Mouse (Mus musculus) bone marrow macrophage, adult 2 months (primary cell): Measurements from ENCODE around the gene Chchd6. TPM values are rescaled to one million over a fixed set of nuclear protein-coding genes. Genes with fewer than 3 reads are reported as not detected.

Source experiments
- H3K27ac ChIP-seq: 2 replicates; pipeline ENCODE4 v1.5.1; 2012; ENCODE audit warnings: low read depth, low read length; ENCODE audit not compliant: insufficient read depth
- H3K4me1 ChIP-seq: 2 replicates; pipeline ENCODE4 v1.6.1; 2012; ENCODE audit warnings: low read length; ENCODE audit not compliant: control insufficient read depth, insufficient read depth
- H3K4me3 ChIP-seq: 2 replicates; pipeline ENCODE4 v1.5.1; 2012; ENCODE audit warnings: mild to moderate bottlenecking, low read length, moderate library complexity; ENCODE audit not compliant: insufficient read depth
- CTCF ChIP-seq: IDR thresholded peaks from 2 replicates; pipeline ENCODE4 v1.5.1; 2012; ENCODE audit warnings: low read depth, mild to moderate bottlenecking, low read length, moderate library complexity
- POLR2A ChIP-seq: IDR thresholded peaks from 2 replicates; pipeline ENCODE4 v1.6.1; 2012; ENCODE audit warnings: mild to moderate bottlenecking, low read depth, low read length, borderline replicate concordance
- polyA plus RNA-seq: library from polyadenylated mRNA; stranded (reverse); fragments of >200 nt; gene quantifications from 2 replicates; pipeline ENCODE4 v1.2.4, GENCODE M21; 2012; ENCODE audit not compliant: missing spikeins, insufficient read depth, insufficient read length

Gene Chchd6
- polyA plus RNA-seq, 1 experiment = 6.9 TPM

DNA sequence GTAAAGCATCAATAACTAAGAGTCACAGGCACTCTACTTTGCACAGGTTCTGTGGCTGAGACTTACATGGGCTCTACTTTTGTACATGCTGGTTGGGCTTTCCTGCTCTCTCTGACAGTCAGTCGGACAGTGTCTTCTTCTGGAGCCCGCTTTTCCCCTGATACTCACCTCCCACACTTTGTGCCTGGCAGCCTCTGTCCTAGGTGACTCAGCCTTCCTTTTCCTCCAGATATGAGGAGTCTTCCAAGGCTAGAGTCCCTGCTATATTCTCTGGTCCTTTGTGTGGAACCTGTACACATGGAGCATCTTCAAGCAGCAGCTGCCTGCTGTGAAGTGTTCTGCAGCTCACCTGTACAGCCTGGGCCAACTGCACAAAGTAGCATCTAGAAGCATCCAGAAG lies 201.6 kb downstream of the Chchd6 start:
- Histone ChIP-seq H3K27ac (no peak overlapping the region), H3K4me1 (peaks cover 44% of the 10 kb centered on the region), H3K4me3 (no peak overlapping the region)
- TF ChIP-seq POLR2A (no peak), CTCF (no peak)

DNA sequence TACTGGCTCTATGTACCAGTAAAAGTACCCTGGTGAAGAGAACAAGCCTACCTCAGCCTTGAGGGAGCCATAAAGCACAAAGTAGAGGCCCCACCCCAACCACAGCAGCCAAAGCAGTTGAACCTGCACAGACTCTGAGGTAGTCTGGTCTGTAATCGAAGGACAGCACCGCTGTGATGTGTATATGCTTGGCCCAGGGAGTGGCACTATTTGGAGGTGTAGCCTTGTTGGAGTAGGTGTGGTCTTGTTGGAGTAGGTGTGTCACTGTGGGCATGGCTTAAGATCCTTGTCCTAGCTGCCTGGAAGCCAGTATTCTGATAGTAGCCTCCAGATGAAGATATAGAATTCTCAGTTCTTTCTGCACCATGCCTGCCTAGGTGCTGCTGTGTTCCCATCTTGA lies 203.2 kb downstream of the Chchd6 start:
- TF ChIP-seq POLR2A (no peak), CTCF (no peak)

DNA sequence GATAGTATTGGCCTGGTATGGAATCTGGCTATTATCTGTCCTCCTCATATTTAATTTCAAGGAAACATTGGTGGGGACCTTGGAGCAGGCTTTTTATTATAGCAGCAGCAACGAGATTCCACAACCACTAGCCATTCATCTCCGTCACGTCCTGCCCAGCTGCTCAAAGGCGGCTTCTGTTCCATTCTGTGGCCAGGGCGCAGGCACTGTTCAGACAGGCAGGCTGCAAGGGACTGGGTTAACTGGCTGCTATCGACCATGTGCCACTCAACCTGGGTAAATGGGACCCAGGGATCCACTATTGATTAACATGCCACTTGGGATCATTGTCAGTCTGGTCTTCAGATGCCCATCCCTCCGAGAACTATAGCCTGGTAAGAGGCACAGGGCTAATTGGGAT lies 205.7 kb downstream of the Chchd6 start:
- H3K27ac ChIP-seq = no peak overlapping the region
- TF ChIP-seq POLR2A (no peak), CTCF (no peak)
- H3K4me3 ChIP-seq = no peak overlapping the region
- H3K4me1 ChIP-seq = peaks cover 39% of the 10 kb centered on the region

More for the DNA sequence above, 203.2 kb downstream of the Chchd6 start:
- peaks cover 38% of the 10 kb centered on the region for H3K4me1 ChIP-seq
- no peak overlapping the region for H3K4me3 ChIP-seq
- no peak overlapping the region for H3K27ac ChIP-seq

DNA sequence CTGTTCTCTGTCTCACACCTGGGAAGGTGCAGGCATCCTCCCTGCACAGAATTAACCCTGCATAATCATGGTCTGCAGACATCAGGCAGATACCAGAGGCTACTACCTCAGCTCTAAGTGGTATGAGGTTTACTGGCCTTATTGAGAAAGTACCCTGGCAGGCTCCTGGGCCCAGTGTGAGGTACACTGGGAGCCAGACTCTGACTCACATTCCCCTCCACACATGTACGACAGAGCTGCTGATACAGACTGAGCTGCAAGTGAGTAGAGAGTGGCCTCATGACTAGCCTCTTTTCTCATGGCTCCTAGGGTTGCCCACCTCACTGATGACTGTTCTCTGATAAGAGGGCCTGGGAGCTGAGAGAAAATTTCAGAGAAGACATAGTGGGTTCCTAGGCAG lies 208.5 kb downstream of the Chchd6 start:
- TF ChIP-seq POLR2A = no peak
- no peak for TF ChIP-seq CTCF
- Histone ChIP-seq H3K4me1 (peaks cover 25% of the 10 kb centered on the region), H3K27ac (no peak overlapping the region), H3K4me3 (no peak overlapping the region)

DNA sequence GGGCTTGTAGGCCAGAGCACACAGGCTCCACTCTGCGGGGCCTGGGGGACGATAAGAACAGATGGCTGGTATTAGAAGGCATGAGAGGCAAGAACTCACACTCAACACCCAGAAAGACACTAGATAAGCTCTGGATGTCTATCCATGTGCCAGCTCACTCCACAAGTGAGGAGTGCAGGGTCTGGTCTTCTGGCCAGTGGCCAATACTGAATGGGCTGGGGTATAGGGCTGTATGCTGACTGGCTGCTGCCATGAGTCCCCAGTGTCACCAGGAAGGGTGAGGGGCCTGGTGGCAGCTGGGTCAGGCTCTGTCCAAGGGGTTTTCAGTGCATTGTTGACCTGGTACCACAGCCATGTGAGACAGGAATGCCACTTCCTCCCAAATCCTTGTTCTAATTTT lies 210.8 kb downstream of the Chchd6 start:
- no peak overlapping the region for H3K27ac ChIP-seq
- TF ChIP-seq CTCF (no peak), POLR2A (no peak)
- H3K4me1 ChIP-seq = peaks cover 6% of the 10 kb centered on the region; the same call in 1 of the 2 replicates
- H3K4me3 ChIP-seq = no peak overlapping the region

DNA sequence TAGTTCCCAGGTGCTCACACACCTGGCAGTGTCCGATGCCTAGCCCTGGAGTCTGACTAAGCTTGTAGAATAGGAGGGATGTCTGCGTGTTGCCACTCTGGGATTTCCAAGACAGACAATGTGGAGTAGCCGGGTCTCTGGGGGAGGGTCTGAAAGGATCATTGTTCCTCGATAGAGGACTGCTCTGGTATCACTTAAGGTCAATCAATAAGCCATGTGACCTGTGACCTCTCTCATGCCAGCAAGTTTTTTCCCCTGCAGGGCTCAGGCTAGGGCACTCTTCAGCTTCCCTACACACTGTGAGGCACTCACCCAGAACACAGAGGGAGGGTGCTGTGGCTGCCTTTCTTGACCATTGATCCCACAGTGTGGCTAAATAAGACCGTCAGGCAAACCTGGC lies 213.6 kb downstream of the Chchd6 start:
- H3K4me3 ChIP-seq = no peak overlapping the region
- peaks cover 9% of the 10 kb centered on the region for H3K4me1 ChIP-seq
- H3K27ac ChIP-seq = no peak overlapping the region
- TF ChIP-seq POLR2A (no peak), CTCF (no peak)

DNA sequence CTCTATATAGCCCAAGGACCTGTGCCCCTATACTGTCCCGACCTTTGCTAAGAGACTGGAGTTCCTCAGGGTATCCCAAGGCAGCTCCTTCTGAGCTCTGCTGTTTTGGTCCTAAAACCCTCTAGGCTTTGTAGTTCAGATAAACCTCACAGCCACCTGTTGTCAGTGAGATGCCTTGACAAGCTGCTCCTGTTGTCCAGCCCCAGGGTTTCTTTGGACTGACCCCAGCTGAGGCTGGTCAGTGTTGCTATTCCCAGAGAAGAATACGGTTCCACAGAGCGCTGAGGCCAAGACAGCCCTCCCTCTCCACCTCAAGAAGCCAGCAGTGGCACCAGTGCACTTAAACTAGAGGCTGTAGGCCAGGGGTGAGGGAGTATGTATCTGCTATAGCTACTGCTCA lies 214.3 kb downstream of the Chchd6 start:
- H3K4me3 ChIP-seq = no peak overlapping the region
- no peak overlapping the region for H3K27ac ChIP-seq
- peaks cover 9% of the 10 kb centered on the region for H3K4me1 ChIP-seq
- no peak for TF ChIP-seq CTCF
- no peak for TF ChIP-seq POLR2A

DNA sequence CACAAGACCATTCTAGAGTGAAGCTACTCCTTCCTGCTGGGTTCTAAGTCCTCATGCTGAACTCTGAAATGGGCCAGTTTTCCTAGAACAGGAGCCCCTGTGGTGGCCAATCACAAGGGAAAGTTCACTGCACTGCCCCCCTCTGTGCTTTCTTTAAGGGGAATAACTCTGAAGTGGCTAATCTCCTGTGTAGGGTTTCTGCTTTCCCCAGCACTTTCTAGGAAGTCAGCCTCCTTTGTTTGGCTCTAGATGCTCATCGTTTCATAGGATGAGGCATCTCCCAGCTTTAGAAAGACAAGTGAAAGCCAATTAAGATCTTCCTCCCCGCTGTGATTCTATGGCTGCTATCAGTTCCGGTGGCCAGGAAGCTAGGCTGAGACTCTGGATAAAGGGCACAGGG lies 214.7 kb downstream of the Chchd6 start:
- TF ChIP-seq POLR2A (no peak), CTCF (no peak)
- no peak overlapping the region for H3K4me3 ChIP-seq
- no peak overlapping the region for H3K27ac ChIP-seq
- H3K4me1 ChIP-seq = peaks cover 9% of the 10 kb centered on the region

DNA sequence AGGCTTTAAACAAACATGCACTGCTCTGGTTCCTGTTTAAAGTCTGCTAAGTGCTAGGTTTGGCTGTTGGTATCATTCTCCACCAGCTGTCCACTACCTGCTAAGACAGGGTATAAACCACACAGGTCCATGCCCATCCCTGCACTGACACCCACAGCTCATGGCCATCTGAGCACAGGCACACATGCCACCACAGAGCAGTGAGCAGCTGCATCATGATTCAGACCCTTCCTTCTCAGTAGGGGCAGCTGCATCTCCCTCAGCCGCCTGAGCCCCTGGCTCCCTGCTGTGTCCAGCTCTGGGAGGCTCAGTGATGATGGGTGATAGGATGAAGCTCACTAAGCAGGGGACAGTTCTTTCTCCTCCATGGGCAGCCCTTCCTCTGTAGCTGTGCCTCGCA lies 217.2 kb downstream of the Chchd6 start:
- Histone ChIP-seq H3K4me3 (no peak overlapping the region), H3K4me1 (peaks cover 7% of the 10 kb centered on the region), H3K27ac (no peak overlapping the region)
- TF ChIP-seq POLR2A = no peak
- no peak for TF ChIP-seq CTCF

DNA sequence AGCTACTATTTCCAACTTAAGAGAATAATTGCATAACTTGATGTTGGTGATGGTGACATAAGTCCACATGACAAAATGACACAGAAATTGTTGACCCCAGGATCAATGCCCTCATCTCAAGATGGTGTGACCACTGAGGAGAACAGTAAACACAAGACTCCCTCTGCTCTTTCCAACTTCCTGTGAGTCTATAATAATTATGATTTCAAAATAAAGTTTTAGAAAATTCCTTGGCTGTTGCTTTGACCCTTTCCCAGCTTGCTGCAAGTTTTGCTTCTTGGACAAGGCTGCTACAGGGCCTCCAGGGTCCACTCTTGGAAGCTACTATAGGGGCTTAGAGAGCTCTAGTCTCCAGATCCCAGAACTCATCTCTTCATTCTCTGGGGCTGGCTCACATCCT lies 226.6 kb downstream of the Chchd6 start:
- no peak for TF ChIP-seq CTCF
- no peak for TF ChIP-seq POLR2A
- Histone ChIP-seq H3K4me3 (no peak overlapping the region), H3K27ac (peak overlapping the region; percentile 37), H3K4me1 (peaks cover 44% of the 10 kb centered on the region)

DNA sequence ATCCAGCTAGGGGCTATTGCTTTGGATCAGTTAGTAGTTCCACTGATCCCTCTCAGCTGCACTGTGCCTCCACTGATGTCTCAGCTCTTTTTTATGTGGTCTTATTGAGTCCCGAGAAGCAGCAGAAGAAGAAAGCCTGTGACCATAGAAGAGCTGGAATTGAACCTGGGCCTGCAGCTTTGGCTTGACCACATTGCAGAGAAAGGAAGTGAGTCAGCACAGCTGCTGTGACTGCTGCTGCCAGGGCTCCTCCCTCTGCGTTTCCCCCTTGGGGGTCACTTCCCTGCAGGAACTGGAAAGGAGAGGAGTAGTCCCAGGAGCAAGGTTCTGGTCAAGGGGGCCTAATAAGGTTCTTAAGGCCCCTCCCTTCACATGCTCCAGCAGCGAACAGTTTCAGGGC lies 231.1 kb downstream of the Chchd6 start:
- TF ChIP-seq POLR2A = no peak
- no peak for TF ChIP-seq CTCF
- Histone ChIP-seq H3K4me1 (peaks cover 49% of the 10 kb centered on the region), H3K4me3 (no peak overlapping the region), H3K27ac (peak overlapping the region; percentile 50)
